Mouse (Mus musculus): ENCODE measurements around the gene Tmem158. TPM values are rescaled to one million over a fixed set of nuclear protein-coding genes. Genes with fewer than 3 reads are reported as not detected.

Tmem158 gene
- total RNA-seq (2017) = 0.58 and 1.4 TPM in 2 replicates

DNA sequence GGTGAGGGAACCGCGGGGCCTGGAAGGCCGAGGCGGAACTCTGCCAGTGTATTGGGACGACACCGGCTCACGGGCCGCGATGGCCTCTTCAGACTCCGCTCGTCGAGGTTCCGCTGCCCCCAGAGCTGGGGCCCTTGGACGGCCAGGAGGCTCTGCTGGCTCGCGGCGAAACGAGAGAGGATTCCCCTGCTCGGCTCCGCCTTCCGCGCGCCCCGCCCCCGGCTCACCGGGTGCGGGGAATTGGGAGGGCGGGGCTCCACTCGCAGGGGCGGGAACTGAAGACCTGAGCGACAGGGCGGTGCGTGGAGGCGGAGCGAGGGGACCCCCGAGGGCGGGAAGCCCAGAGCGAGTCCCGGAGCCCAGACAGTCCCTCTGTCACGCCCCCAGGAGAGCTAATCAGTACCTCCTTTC is at the start of gene Tmem158:
Tmem158 (minus strand) TSS at position 154 of the 411 bp plus-strand sequence.
- no peak for ATAC-seq (ENCODE audit: extremely low read depth, insufficient number of reproducible peaks, low FRiP score, poor library complexity, severe bottlenecking)

- ATAC-seq (ENCODE audit: extremely low read depth, insufficient number of reproducible peaks, low FRiP score, poor library complexity, severe bottlenecking) = no peak
These were observed 49.3 kb upstream of the Tmem158 start for GRCm38 (mm10) chr9:123309685-123310365.

DNA sequence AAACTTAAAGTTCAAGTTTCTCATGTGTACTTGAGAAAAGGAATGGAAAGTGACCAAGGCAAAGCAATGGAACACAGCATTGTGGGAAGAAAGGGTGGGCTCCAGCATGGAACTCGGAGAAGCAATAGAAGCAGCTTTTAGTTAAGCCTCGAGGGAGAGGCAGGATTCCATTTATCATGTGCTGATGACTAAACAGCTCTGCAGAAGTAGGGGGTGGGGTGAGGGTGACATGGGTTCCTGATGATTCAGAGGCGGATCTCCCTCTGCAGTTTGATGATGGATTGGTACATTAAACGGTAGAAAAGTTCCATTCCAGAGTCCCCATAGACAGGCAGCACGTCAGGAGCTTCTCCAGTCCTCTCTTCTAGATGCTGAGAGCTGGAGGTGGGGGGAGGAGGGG is 48.5 kb upstream of the Tmem158 start:
- ATAC-seq (ENCODE audit: extremely low read depth, insufficient number of reproducible peaks, low FRiP score, poor library complexity, severe bottlenecking) = no peak

- no peak for ATAC-seq (ENCODE audit: extremely low read depth, insufficient number of reproducible peaks, low FRiP score, poor library complexity, severe bottlenecking)
These were observed 44.4 kb upstream of the Tmem158 start for GRCm38 (mm10) chr9:123304917-123305316.

DNA sequence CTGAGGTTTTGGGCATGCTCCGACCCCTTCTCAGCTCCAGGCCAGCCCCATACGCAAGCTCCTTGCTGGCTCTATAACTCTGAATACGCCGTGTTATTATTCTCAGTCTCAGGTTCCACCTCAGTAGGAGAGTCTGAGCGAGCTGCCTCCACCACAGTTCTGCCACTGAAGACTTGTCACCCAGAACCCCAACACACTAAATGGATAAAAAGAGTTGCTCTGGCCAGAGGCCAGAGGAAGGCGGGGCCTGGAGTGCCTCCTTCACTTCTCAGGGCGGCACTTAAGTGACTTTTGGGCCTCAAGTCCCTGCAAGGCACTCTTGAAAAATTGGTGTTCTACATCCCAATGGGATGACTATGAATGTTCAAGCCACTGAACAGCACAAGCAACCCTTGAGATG is 43.4 kb upstream of the Tmem158 start:
- ATAC-seq (ENCODE audit: extremely low read depth, insufficient number of reproducible peaks, low FRiP score, poor library complexity, severe bottlenecking) = no peak

DNA sequence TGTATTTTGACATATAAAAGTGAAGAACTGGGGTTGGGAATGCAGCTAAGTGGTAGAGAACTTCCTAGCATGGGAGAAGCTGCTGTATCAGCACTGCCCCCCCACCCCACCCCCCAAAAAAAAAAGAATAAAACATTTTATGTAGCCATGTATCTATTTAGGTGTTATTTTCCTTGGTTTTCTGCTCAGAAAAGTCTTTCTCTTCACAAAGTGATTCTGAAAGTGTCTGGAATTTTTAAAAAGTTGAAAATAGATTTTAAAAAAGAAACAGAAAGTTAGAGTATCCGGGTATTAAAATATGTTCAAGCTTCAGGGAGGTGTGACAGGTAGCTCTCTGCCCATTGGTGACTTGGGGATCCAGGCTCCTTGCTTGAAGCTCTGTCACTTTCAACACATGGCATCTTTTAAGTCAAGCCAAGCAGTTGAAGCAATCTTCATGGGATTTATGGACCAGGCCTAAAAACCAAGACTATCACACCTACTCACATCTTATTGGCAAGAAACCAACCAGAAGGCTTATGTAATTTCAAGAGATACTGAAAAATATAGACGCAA is 42.3 kb upstream of the Tmem158 start:
- ATAC-seq (ENCODE audit: extremely low read depth, insufficient number of reproducible peaks, low FRiP score, poor library complexity, severe bottlenecking) = no peak

DNA sequence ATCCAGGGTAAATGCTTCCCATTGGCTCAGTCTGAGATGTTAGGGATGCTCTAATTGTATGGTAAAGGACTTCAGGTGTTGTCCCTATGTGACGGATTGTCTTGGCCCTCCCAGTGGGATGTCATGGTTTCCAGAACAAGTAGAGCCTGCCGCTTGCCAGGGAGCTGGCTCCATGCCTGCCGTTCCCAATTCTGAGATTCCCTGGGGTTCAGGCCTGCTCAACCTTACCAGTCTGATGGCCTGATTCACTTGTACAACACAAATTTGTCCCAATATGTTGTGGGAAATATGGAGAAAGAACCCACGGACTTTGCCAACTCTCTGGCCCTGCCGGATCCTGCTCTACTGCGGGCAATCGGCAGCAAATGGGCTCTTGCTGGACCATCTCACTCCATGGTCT is 37.3 kb upstream of the Tmem158 start:
- ATAC-seq (ENCODE audit: extremely low read depth, insufficient number of reproducible peaks, low FRiP score, poor library complexity, severe bottlenecking) = no peak

GRCm38 (mm10) chr9:123296229-123296628 is 35.7 kb upstream of the Tmem158 start:
- ATAC-seq (ENCODE audit: extremely low read depth, insufficient number of reproducible peaks, low FRiP score, poor library complexity, severe bottlenecking) = no peak

DNA sequence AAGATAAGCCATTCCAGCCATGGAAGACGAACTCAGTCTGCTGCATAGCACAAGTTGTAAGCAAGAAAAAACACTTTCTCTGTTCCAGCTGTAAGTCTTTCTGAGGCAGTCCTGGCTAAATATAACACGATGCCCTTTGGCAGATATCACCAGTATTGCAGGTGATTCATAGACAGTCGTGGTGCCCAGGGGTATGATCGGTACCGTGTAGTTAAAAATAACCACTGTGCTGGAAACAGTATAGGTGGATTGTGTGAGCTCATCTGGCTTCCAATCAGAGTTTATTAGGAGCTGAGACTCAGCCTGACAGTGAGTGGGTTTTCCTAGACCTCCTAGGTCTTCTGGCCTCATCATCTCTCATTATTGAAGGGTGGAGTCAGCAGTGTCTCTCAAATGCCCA is 34.0 kb upstream of the Tmem158 start:
- no peak for ATAC-seq (ENCODE audit: extremely low read depth, insufficient number of reproducible peaks, low FRiP score, poor library complexity, severe bottlenecking)

DNA sequence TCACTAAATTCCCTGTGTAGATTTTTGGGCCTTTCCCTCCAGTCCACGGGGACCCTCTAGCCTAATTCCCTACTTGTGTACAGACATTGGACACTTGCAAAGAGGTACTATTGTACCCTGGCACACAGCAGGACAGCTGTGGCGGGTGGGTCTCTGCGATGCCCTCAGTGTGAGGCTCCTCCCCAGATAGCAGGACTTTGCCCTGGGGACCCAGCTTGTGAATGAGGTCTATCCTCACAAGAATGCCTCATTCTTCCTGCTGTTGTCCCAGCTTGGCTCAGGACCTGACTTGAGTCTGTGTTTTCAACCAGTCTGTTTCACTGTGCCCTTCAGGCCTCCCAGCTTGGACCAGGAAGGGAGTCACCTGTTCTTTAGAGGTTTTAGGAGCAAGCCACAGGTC is 27.8 kb upstream of the Tmem158 start:
- ATAC-seq (ENCODE audit: extremely low read depth, insufficient number of reproducible peaks, low FRiP score, poor library complexity, severe bottlenecking) = no peak

DNA sequence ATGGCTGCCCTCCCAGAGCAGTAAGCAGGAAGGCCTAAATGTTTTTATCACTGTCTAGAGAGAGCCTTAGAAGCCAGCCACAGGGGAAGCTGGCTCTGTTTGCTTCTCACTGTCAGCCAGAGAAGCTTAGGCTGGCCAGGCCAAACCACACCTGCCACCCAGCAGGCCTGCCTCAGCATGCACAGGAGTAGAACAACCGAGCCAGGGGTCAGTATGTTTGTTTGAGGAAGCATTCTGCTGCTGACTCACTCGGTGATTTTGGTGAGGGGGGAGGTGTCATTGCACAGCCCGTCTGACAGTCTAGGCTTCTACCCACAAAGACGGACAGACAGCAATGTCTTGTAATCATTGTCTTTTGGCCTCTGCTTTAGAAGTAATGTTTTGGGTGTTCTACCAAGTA is 25.1 kb upstream of the Tmem158 start:
- ATAC-seq (ENCODE audit: extremely low read depth, insufficient number of reproducible peaks, low FRiP score, poor library complexity, severe bottlenecking) = no peak

DNA sequence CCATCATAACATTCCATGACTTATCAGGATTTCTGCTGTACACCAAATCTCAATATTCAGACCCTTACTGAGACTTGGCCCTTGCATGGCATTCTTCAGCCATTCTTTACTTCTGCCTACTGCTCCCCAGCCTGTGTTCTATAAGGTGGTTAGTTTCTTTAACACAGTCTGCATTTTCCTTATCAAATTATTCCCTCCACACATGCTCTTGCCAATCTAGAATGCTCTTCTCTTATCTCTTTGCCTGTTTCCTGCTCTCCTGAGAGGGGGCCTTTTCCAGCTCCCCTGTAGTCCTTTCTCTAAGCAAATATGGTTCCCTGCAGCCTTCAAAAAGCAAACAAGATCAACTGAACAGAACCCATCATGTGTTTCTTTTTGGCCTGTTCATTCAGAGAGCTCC is 20.2 kb upstream of the Tmem158 start:
- no peak for ATAC-seq (ENCODE audit: extremely low read depth, insufficient number of reproducible peaks, low FRiP score, poor library complexity, severe bottlenecking)

GRCm38 (mm10) chr9:123278003-123278402 is 17.4 kb upstream of the Tmem158 start:
- no peak for ATAC-seq (ENCODE audit: extremely low read depth, insufficient number of reproducible peaks, low FRiP score, poor library complexity, severe bottlenecking)

GRCm38 (mm10) chr9:123275373-123275772 is 14.8 kb upstream of the Tmem158 start:
- ATAC-seq (ENCODE audit: extremely low read depth, insufficient number of reproducible peaks, low FRiP score, poor library complexity, severe bottlenecking) = no peak

- ATAC-seq (ENCODE audit: extremely low read depth, insufficient number of reproducible peaks, low FRiP score, poor library complexity, severe bottlenecking) = no peak
These were observed 14.1 kb upstream of the Tmem158 start for GRCm38 (mm10) chr9:123274674-123275073.

DNA sequence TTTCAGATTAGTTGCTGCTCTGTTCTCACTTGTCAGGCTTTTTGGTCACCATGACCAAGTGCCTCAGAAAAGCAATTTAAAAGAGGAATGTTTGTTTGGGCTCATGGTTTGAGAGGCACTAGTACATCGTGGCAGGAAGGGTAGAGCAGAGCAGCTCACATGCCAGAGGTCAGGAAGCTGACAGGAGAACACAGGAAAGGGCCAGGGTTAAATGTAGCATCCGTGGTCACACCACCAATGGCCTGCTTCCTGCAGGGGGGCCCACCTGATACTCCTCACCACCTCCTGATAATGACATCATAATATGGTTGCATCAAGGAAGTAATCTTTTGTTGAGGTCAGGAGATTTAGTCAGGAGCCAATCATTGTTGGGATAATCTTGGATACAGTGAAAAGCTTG is 13.3 kb upstream of the Tmem158 start:
- ATAC-seq (ENCODE audit: extremely low read depth, insufficient number of reproducible peaks, low FRiP score, poor library complexity, severe bottlenecking) = no peak

GRCm38 (mm10) chr9:123271552-123271951 is 11.0 kb upstream of the Tmem158 start:
- no peak for ATAC-seq (ENCODE audit: extremely low read depth, insufficient number of reproducible peaks, low FRiP score, poor library complexity, severe bottlenecking)

GRCm38 (mm10) chr9:123269906-123270558 is 9.5 kb upstream of the Tmem158 start:
- no peak for ATAC-seq (ENCODE audit: extremely low read depth, insufficient number of reproducible peaks, low FRiP score, poor library complexity, severe bottlenecking)

DNA sequence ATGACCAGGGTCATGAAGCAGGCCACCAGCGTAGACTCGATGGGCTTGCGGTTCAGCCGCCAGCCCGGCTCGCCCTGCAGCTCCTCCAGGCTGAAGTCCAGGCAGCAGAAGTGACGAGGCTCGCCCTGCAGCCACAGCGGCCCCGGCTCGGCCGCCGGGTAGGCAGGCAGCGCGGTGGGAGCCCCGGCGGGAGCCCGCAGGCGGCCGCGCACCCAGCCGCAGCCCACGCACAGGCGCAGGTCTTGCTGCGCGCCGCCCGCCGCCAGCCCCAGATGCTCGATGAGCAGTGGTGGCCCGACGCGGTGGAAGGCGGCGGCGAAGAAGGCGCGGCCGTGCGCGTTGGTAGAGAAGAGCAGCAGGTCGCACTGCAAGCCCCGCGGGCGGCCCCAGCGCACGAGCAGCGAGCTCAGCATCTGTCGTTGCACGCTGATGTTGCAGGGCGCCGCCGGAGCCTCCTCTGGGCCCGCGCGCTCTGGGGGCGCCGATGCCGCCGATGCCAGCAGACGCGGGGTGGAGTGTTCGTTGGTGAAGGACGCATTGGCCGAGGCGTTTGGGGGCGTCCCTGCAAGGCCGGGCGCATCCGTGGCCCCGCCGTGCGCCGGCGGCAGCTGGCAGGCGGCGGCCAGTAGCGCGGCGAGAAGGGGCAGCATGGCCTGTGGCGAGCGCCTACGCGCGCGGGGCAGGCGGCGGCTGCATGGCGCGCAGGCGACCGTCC is 511 bp downstream of the Tmem158 start:
- ATAC-seq (ENCODE audit: extremely low read depth, insufficient number of reproducible peaks, low FRiP score, poor library complexity, severe bottlenecking) = no peak

DNA sequence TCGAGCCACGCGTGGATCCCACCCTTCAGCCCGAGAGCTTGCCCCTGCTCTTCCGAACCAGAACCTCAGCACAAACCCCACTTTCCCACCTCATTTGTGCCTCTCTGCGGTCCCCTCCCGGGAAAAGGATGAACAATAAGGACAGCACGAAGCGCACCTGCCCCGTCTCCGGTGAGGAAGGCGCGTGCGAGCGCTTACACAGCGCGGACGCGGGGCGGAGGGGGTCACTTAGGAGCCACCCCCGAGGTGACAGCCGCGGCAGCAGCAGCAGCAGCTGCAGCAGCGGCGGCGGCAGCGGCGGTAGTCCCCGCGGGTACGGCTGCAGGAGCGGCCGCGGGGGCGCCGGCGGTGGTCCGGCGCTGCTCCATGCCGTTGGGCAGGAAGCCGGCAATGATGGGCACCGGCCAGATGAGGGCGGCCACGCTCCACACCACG is 1.1 kb downstream of the Tmem158 start:
- peak; percentile 56; the same call in 1 of the 2 replicates for ATAC-seq (ENCODE audit: extremely low read depth, insufficient number of reproducible peaks, low FRiP score, poor library complexity, severe bottlenecking)
